Mouse (Mus musculus) c-Kit-positive CD71-positive TER-119-positive erythroid progenitor cells, embryonic 14.5 days (primary cell): ENCODE data around the gene Mecom.
"Not testable (repeated sequence)": the region's sequence is repeated elsewhere in the genome, so short reads cannot be mapped to it uniquely, and the experiment has no call there.

ENCODE experiments used
- DNase-seq: peaks from one replicate; pipeline ENCODE4 v3.0.0-alpha.2; 2013; ENCODE audit warnings: low spot score

Gene Mecom

DNA sequence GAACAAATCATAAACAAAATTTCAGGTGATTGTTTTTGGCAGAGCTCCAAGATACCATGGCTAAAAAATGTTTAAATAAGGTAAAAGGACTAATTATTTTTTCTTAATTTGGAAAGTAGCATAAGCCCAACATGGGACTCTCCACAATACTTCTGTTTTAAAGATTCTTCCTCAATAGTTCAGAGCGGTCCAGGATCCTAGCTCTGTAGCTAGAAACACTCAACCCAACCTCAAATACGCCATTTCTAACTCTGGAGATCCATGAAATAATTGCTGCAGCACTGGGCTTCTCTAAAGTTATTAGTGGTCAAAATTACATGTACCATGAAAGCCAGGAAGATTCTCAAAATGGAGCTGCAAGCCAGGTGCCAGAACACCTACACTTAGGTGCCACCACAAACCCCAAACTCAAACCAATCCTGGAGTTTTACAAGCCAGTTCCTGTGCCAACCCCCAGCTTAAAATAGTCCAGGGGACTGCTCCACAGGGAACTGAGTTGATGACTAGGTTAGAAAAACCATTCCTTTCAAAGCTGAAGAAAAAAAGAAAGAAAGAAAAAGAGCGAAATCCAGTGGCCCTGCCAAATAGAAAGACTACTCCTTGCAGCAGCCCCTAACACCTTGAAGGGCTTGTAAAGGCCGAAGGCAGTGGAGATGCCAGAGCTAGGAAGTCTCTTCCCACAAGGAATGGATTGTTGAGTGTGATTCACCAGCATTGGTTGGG, 102.4 kb downstream of the Mecom start:
- no peak for DNase-seq

DNA sequence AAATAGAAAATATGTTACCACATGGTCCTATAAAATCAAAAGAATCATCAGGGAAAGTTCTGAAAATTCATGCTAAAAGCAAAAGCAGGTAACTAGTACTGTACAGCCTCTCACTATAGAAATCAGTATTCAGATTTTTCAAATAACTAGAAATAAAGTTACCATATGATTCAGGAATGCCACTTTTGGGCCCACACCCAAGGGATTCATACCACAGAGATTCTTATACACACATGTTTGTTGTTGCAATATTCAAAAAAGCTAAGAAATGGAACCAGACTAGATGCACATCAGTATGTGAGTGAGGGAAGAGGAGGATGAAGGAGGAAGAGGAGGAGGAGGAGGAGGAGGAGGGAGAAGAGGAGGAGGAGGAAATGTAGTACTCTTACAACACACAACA, 106.2 kb downstream of the Mecom start:
- DNase-seq = no peak

DNA sequence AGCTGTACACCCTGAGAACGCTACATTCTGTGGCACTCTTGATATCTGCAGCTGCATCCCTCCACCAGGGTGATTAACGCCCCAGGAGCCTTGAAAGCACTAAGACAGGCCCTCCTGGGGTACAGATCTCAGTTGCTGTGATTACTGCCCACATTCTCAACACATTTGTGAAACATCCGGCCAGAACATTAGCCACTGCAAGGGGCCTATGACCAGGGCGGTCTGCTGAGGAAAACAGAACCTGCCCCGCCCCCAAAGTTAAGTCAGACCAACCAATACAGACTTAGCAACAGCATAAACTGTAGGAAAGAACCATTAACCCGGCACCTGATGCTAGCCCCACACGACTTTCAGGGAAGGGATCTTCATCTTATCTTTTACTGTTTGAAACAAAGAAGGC, 109.8 kb downstream of the Mecom start:
- DNase-seq = no peak

DNA sequence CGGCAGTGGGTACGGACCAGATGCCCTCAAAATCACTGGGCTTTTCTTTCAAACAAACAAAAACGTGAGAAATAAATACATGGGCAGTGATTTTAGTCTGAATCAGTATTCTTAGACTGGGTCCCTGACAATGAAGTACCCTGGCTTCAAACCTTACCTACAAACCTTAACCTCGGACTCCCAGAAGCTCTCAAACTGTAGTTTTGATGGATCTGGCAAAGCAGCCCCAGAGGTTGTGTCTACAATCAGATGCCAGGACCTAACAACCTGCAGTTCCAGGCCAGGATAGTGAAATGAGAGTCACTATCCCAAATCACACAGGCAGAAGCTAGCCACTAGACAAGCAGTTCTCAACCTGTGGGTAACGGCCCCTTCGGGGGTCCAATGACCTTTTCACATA, 111.2 kb downstream of the Mecom start:
- no peak for DNase-seq

DNA sequence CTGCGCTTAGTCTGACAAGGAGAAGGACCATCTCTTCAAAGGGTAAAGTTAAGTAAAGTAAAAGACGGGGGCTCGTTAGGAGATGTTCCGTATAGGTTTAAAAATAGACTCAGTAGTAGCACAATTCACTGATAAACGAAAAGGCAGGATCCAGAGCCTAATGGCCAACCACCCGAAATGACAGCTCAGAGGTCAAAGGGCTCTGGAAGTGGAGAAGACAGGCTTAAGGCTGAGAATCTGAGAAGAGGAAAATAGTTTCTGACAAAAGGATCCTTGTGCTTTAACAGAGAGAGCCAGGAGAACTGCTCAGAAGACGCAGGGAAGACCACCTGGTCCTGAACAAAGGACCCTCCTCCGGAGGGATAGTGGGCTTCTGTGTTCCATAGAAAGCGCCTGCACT, 111.7 kb downstream of the Mecom start:
- no peak for DNase-seq

DNA sequence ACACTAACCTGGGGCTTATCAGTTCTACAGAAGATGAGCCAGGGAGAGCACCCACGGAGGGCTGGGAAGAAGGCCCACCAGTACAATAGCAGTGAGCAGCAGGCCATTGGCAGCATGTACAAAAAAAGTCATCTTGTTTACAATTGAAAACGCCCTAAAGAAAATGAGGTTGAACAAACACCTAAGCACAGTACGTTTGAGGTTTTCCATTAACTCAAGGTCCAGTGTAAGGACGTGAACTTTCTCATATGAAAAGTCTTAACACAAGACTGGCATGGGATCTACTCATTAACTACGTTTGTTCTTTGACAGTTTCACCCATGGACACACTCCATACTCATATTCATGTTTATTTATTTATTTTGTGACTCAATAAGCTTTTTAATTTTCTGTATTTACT, 118.9 kb downstream of the Mecom start:
- DNase-seq = no peak

DNA sequence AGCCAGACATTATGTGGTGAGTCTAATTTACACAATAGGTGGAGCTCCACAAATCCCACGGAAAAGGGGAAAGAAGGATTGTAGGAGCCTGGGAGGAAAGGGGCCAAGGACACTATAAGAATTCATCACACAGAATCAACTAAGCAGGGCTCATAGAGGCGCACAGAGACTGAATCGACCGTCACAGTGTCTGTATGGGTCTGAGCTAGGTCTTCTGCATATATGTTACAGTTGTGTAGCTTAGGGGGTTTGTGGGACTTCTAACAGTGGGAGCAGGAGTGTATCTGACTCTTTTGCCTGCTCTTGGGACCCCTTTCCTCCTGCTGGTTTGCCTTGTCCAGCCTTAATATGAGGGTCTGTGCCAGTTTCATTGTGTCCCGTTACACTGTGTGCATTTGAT, 123.8 kb downstream of the Mecom start:
- DNase-seq = no peak

DNA sequence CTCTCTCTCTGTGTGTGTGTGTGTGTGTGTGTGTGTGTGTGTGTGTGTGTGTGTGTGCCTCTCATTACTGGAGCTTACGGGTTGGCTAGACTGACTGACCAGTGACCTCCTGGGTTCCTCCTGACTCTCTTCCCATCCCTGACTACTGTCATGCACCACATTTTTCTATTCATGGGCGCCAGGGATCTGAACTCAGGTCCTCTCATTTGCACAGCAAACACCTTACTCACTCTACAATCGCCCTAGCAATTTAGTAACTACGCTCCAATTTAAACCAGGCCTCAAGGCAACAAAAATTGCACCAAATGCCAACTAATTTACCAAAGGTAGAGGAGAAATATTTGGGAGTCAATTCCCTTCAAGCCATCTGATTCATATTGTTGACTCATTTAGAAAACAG, 125.9 kb downstream of the Mecom start:
- not testable (repeated sequence) for DNase-seq

DNA sequence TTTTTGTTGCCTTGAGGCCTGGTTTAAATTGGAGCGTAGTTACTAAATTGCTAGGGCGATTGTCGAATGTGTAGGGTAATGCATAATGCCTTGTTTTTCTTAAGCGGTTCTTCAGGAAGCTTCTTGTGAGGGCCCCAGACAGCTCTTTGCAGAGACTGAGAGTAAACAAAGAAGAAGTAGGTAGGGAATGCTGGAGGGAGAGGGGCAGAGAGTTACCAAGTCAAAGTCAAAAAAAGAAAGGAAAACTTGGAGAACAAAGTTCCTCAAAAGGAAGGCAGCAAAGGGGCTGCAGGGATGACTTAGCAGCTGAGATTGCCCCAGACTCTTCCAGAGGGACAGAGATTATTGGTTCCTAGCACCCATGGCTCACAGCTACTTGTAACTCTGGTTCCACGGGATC, 126.9 kb downstream of the Mecom start:
- no peak for DNase-seq

DNA sequence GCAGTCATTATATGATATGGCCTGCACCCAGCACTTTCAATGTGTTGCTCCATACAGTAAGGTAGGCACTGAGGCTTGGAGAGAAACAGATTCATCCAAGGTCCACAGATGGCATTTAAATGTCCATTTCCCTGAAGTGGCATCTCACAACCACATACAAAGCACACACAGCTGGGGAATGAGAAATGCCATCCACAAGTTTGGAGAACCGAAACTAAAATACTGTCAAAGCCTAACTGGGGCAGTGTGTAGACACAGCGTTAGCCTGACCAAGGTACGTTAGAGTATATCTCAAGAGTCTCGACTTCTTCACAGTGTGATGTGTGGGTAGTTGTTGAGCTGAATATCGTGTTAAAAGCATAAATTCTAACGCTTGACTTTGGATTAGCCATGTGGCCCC, 133.6 kb downstream of the Mecom start:
- DNase-seq = no peak

DNA sequence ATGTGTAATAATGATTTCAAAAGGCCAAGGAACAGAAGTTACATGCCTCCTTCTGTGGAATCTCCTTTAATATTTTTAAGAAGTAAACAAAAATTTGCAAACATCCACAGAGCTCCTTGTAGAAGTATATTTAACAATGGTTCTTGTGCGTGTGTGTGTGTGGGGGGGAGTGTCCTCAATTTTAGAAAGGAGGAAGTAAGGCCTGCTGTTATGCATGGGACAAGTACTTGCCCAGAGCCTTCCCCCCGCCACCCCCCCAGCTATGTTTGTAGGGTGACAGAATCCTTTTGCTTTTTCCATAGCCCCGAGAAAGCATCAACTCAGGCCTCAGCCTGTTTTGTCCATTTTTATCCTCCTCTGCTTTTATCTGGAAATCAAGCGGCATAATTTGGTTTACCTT, 137.0 kb downstream of the Mecom start:
- no peak for DNase-seq

DNA sequence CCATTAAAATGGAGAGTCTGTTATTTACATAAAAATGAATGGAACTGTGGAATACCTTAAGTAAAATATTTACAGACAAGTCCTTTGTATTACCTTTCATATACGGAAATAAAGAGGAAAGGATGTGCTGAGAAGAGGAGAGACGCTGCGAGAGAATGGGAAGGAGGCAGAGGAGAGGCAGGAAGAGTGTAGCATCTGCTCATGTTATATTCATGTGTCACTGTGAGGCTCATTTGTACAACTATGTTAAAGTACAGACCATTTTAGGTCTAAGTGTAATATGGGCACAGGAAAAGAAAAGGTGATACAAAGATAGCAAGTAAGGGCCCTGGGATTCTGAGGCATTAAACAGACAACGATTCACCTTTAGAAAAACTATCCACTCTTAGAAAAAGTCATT, 143.0 kb downstream of the Mecom start:
- no peak for DNase-seq

DNA sequence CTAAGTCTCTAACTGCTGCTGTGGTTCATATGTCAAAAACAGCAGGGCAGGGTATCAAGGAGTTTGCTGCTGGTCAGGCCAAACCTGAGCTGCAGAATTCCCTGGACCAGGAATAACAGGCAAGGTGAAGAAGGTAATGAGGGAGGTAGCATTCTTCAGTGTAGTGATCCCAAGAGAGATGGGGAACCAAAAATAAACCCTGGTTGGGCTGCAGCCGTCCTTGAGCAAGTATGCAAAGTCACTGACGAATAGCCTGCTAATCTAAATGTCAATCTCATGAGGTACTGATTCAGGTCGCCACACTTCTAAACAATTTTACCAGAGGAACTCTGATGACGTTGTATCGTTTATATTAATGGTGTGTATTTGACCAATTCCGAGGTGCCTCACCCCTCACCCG, 148.9 kb downstream of the Mecom start:
- DNase-seq = no peak

DNA sequence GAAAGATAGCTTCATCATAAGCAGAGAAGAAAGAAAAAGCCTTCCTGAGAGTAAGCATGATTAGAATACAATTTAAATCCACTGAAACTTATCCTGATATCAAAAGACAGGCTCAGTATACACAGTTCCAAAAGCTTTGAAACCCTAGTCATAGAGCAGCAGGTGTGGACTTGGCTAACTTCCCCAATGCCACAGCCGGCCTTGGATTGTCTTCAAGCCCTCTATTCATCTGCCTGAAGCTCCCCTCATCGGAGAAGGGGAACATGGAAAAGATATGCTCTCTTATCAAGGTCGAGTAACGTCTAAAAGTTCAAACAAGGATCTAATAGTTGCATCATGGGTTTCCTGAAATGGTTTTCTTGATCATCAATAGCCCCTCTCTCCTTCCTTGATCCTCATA, 152.9 kb downstream of the Mecom start:
- DNase-seq = no peak

DNA sequence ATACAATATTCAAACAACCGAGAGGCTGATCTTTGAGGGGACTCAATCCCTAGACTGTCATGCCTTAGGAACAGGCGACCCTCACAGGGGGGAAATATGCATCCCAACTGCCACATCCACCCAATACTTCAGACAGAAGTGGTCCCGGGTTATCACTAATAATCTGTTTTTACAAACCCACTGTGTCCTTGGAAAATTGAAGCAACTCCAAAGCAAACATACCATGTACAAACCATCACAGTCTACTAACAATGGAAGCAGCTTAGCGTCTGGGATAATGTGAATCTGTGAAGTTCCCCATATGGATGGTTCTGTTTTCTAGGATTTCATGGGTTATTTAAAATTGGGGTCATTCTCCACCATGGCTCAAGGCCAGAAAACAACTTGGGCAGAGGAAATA, 155.1 kb downstream of the Mecom start:
- no peak for DNase-seq

DNA sequence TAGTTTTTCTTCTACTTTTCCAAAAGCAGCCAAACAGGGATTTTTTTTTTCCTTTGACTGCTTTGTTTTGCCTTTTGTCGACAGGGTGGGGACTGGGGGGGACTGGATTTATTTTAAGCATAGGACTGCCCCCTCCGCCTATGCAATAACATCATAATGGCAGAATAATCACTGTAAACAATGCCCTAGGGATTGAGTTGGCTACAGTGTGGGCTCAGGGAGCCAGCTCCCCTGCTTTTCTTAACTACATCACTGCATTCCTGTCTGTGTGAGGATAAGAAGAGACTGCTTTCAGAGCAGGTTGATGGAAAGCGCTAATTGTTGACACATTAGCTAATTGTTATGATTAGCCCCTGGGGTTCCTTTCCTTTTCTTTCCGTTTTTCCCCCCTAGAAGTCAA, 155.6 kb downstream of the Mecom start:
- no peak for DNase-seq

DNA sequence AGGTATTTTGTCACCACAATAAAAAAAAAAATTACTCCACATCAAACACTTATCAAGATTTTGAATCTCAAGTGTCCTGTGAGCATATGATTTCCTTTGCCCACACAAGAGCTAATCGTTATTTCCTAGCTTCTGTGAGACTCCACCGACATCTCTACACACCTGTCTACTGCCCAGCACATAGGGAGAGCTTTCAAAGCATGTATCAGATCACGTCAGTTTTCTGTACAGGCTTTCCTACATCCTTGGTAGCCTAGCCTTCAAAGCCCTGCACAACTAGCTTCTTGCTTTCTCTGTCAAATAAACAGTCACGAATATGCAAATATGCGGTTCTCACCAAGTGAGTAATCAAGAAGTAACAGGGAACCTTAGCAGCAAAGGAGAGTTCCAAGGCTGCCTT, 157.5 kb downstream of the Mecom start:
- DNase-seq = no peak

DNA sequence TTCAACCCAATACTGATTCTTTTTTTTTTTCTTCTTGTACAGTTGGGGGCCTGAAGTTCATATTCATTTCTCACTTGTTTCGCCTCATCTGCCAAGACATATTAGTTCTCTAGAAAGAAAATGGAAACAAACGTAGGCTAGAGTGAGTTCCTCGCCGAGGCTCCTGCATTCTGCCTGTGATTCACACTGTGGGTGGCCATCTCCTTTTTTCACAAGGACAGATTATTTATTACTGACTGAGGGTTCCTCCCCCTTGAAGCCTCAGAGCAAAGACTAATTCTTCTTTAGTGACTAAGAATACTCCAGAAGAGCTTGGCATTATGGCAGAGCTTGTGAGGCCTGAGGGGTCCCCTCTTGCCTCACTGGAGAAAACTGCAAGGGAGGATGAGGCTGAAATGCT, 167.5 kb downstream of the Mecom start:
- no peak for DNase-seq

DNA sequence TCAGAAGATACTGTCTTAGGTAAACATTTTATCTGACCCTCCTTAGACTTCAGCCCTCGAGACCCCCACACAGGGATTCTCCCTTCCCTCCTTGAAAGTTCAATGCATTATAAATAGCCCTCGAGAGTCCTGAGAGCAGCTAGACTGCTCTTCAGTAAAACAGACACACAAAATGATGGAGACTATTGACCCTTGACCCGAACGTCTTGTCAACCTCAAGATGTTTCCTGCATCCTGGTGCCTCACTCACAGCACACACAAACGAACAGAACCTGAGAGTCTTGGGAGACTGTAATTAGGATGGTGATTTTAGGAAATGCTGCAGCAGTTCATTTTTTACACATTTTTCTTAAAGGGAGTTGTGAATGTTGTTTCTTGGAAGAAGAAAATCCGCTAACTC, 168.5 kb downstream of the Mecom start:
- DNase-seq = no peak

DNA sequence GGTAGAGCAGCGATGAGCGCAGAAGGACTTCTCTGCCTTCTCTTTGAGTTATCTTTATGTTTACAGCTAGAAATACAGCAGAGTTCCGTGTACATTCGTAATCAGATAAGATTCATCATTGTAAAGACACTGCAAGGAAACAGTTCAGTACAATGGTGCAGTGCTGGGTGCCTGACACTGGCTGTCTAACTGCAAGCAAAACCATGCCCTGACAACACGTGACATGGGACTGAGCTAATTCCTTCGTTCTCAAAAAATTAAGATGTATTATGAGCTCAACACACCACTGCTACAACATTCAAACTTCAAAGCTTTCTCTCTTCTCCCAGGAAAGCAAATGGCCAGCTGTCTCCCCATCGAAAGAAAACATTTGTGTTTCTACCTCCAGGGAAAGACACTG, 176.3 kb downstream of the Mecom start:
- no peak for DNase-seq

DNA sequence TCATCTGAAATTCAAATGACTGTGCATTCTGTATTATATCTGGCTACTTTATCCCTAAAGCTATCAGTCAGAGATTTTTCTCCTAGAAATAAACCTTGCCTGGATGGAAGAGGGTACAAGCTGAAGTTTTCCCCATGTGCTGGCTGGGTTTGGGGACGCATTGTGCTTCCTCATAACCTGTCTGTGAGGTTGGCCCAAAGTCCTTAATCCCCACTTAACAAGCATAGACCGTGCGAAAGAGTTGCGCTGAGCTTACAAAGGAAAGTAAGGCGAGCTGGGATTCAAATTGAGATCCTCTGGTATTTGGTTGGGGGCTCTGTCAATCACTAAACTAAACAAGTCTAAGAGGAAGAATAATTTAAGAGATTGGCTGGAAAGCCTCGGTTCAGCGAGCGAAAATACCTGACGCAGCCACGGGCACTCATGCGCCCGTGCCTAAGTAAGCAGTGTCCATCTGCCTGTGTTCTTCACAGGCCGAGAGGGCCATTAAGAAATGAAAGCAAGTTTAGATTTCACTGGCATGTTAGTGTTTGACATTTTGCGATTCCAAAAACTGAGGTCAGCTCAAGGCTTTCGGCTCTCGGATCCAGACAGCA, 176.8 kb downstream of the Mecom start:
- DNase-seq = no peak

DNA sequence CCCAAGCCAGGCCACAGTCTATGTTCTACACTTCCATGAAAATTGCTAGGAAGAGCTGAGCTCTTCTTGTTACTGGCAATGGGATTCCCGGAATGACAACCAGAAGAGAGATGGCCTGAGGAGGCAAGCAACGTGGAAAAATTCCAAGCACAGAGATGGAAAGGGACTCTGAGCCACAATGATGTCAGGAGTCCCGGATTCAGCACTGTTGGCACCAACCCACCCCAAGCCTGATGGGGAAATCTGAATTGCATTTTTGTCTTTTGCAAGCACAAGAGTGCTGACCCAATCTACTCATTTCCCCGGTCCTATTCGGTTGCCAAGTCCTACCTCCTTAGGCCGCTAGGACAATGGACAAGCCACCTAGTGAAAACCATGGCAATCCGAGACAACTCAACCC, 181.2 kb downstream of the Mecom start:
- DNase-seq = no peak

DNA sequence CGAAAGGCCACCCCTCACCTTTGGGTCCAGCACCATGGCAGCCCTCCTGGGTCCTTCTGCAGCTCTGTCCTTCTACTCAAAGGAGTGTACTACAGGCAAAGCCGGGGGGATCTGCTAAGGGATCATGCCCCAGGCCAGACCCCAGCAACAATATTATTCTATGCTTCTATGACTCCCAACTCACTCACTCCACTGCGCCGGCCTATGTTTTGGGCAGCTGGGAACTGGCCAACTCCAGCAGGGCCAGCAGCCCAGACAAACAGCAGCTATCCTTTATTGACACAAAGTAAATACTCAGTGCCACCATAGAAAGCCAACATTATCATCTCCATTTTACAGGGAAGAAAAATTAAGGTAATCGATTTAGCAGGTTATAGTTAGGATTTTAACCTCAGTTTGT, 186.6 kb downstream of the Mecom start:
- DNase-seq = no peak
